Mouse (Mus musculus): Measurements from ENCODE around the gene Disp3. TPM values are rescaled to one million over a fixed set of nuclear protein-coding genes. Genes with fewer than 3 reads are reported as not detected.

Gene Disp3
- polyA plus RNA-seq, 1 experiment from 2014 or later, result 0.13 TPM

DNA sequence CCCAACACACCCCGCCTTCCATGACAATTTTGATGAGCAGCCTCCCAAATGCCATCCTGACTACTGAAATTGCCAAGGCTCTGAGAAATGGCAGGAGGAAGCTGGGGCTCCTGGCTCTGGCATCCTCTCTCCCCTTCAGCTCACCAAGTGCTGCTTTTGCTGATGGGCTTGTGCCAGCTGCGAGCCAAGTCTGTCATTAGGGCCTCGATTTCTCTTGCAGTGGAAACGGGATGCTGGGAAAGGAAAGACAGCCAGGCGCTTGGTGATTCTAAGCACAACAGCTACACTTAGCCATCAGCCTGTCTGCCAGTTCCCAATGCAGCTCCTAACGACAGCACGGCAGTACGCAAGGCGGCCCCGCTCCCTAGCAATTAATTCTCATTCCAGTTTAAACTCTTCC, 26.6 kb upstream of the Disp3 start:
- no peaks in the 10 kb centered on the region for H3K36me3 ChIP-seq
- 56% methylated on average over 10 of the region's 10 CpGs for WGBS
- no peak overlapping the region for H3K9ac ChIP-seq
- peaks cover 5% of the 10 kb centered on the region; the same call in 1 of the 2 replicates for H3K27me3 ChIP-seq
- H3K4me2 ChIP-seq, result no peak overlapping the region
- H3K4me1 ChIP-seq, result no peaks in the 10 kb centered on the region
- no peak overlapping the region for H3K4me3 ChIP-seq
- no peaks in the 10 kb centered on the region for H3K9me3 ChIP-seq
- no peak overlapping the region for H3K27ac ChIP-seq
- ATAC-seq (ENCODE audit: insufficient number of reproducible peaks, low FRiP score, low TSS enrichment, low read depth), result no peak

DNA sequence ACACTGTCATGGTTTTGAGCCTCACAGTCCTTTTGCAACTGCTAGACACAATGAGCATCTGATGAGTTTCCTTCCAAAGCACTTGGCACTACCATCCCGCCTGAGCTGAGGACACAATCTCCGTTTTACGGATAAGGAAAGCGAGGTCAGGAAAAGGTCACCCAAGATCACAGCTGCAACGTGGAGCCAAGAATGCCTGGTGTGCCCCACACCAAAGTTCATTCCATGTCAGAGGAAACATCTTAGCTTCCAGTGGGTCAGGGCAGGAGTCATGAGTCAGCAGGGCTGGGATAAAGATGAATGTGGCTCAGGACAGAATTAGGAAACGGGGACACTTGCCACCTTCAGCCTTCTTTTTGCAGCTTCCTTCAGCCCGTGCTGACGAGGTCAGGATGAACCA, 25.8 kb upstream of the Disp3 start:
- no peak overlapping the region for H3K9ac ChIP-seq
- no peaks in the 10 kb centered on the region for H3K4me1 ChIP-seq
- peaks cover 5% of the 10 kb centered on the region; the same call in 1 of the 2 replicates for H3K27me3 ChIP-seq
- H3K4me2 ChIP-seq, result no peak overlapping the region
- no peaks in the 10 kb centered on the region for H3K36me3 ChIP-seq
- ATAC-seq (ENCODE audit: insufficient number of reproducible peaks, low FRiP score, low TSS enrichment, low read depth), result no peak
- H3K4me3 ChIP-seq, result no peak overlapping the region
- 40% methylated on average over 8 of the region's 8 CpGs for WGBS
- H3K9me3 ChIP-seq, result no peaks in the 10 kb centered on the region
- H3K27ac ChIP-seq, result no peak overlapping the region

DNA sequence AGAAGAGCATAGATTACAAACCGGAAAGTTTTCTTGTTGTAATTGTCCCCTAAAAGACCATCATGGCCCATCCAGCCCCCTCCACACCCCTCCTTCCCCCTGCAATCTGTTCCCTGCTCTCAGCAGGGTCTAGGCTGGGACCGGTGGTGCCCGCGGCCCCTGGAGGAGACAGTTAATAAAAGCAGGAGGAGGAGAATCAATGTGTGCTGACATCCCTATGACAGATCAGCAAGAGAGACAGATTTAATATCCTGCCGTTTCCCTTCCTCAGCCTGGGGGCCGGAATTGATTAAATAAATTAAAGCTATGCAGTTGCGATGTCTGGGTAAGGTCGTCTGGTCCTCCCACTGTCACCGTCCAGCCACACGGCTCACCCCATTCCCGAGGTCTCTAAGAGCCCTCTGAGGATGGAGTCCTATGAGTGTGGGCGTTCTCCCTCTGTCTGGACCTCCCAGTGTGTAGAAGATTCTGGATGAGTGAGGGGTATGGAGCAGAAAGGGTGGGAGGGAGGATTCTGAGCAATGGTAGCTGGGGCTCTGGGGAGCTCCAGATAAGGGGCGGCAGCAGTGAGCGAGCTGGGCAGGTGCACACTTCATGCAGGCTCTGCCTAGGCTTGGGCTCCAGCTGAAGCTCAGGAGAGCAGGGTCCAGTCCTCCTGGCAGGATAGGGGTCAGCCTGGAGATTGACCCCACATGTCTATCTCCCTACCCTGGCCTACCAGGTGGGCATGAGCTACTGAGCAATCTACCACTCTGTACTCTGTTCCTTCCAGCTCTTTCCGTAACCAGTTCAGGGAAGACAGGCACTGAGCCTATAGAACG, 24.7 kb upstream of the Disp3 start:
- no peaks in the 10 kb centered on the region for H3K36me3 ChIP-seq
- no peak overlapping the region for H3K4me2 ChIP-seq
- no peak overlapping the region for H3K27ac ChIP-seq
- H3K9ac ChIP-seq, result no peak overlapping the region
- 59% methylated on average over 16 of the region's 16 CpGs for WGBS
- no peaks in the 10 kb centered on the region for H3K9me3 ChIP-seq
- H3K27me3 ChIP-seq, result peaks cover 5% of the 10 kb centered on the region; the same call in 1 of the 2 replicates
- no peak for ATAC-seq (ENCODE audit: insufficient number of reproducible peaks, low FRiP score, low TSS enrichment, low read depth)
- H3K4me1 ChIP-seq, result no peaks in the 10 kb centered on the region
- H3K4me3 ChIP-seq, result no peak overlapping the region

- peaks cover 5% of the 10 kb centered on the region; the same call in 1 of the 2 replicates for H3K27me3 ChIP-seq
- no peak overlapping the region for H3K4me3 ChIP-seq
- no peak overlapping the region for H3K4me2 ChIP-seq
- no peaks in the 10 kb centered on the region for H3K9me3 ChIP-seq
- no peaks in the 10 kb centered on the region for H3K36me3 ChIP-seq
- no peak for ATAC-seq (ENCODE audit: insufficient number of reproducible peaks, low FRiP score, low TSS enrichment, low read depth)
- H3K4me1 ChIP-seq, result peaks cover 4% of the 10 kb centered on the region
- H3K27ac ChIP-seq, result no peak overlapping the region
- WGBS, result 85% methylated on average over 7 of the region's 7 CpGs
- no peak overlapping the region for H3K9ac ChIP-seq
These were observed 23.1 kb upstream of the Disp3 start for GRCm38 (mm10) chr4:148310845-148311244.

GRCm38 (mm10) chr4:148310126-148310525, 22.4 kb upstream of the Disp3 start:
- Histone ChIP-seq H3K4me3 (no peak overlapping the region), H3K9me3 (no peaks in the 10 kb centered on the region), H3K27ac (no peak overlapping the region), H3K4me2 (no peak overlapping the region), H3K9ac (no peak overlapping the region), H3K27me3 (peaks cover 5% of the 10 kb centered on the region; the same call in 1 of the 2 replicates), H3K36me3 (no peaks in the 10 kb centered on the region), H3K4me1 (peaks cover 4% of the 10 kb centered on the region)
- ATAC-seq (ENCODE audit: insufficient number of reproducible peaks, low FRiP score, low TSS enrichment, low read depth), result 0 out of 2 replicates have a peak, but pooled peaks have one; percentile 6
- WGBS, result 55% methylated on average over 4 of the region's 4 CpGs

DNA sequence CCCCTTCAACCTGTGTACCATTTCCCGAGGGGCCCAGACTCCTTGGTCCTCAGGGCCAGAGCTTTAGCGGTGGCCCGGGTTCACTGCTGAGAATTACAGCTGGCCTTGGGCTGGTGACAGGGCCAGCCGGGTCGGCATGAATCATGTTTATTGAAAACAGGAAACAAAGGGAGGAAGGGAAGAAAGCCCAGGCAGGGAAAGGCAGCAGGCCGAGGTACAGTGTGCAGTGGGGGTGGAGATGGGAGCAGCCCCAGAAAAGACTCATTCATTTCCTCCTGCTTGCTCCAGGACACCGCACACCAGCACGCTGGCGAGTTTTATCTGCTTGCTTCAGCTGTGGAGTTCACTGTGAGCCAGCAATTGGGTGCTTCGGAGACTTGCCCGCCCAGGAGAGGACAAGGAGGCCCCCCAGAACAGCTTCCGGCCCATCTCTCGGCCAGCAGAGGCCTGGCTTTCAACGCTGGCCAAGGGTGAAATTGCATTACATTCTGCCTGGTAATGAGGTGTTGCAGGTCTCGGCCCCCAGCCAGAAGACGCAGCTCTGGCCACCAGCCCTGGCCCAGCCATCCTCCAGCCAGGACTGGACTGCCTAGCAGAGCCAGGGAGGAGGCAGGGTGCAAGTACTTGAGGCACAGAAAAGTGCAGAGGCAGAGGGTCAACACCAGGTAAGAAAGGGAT, 18.8 kb upstream of the Disp3 start:
- ATAC-seq (ENCODE audit: insufficient number of reproducible peaks, low FRiP score, low TSS enrichment, low read depth), result no peak
- Histone ChIP-seq H3K9me3 (no peaks in the 10 kb centered on the region), H3K27me3 (no peaks in the 10 kb centered on the region), H3K36me3 (no peaks in the 10 kb centered on the region), H3K4me2 (0 out of 2 replicates have a peak overlapping the region, but pooled peaks have one; percentile 10), H3K4me1 (peaks cover 4% of the 10 kb centered on the region), H3K27ac (no peak overlapping the region), H3K9ac (no peak overlapping the region), H3K4me3 (no peak overlapping the region)
- WGBS, result 19% methylated on average over 16 of the region's 16 CpGs

DNA sequence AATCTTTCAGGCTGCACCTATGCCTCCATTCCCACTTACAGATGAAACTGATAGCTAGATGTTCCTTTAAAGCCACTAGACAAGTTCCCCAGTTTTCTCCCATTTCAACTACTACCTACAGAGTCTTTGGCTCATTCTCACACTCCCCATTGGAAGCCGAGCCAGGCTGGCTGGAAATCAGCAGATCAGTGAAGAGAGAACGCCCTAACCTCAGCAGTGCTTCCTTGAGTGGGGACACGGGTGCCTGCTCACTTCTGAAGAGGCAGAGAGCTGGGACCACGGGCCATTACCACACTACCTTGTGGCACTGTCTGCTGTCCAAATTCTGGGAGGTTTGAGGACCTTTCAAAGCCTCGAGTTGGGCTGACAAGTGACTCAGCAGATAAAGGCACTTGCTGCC, 11.0 kb upstream of the Disp3 start:
- Histone ChIP-seq H3K4me1 (no peaks in the 10 kb centered on the region), H3K27ac (no peak overlapping the region), H3K9ac (no peak overlapping the region), H3K27me3 (no peaks in the 10 kb centered on the region), H3K4me2 (no peak overlapping the region), H3K9me3 (no peaks in the 10 kb centered on the region), H3K4me3 (no peak overlapping the region), H3K36me3 (no peaks in the 10 kb centered on the region)
- ATAC-seq (ENCODE audit: insufficient number of reproducible peaks, low FRiP score, low TSS enrichment, low read depth), result no peak
- WGBS, result 61% methylated on average over 5 of the region's 5 CpGs

DNA sequence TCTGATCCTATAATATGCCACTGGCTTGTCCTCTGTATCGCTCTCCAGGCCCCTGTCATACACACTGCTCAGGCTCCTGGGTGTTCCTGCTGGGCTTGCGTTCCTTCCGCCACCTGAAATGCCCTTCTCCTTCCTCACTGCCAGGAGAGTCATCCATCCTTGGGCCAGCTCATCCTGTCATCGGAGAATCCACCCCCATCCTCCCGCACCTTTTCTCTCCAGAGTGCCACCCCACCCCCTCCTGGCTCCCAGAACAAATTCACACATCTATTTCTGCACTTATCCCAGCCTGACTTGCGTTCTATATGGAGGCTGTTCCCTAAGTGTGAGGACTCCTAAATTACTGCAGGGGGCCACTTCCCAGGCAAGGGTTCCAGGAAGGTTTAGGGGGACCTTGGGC, 9.9 kb upstream of the Disp3 start:
- Histone ChIP-seq H3K4me3 (no peak overlapping the region), H3K9ac (no peak overlapping the region), H3K4me2 (no peak overlapping the region), H3K27ac (no peak overlapping the region), H3K4me1 (no peaks in the 10 kb centered on the region), H3K36me3 (no peaks in the 10 kb centered on the region), H3K27me3 (no peaks in the 10 kb centered on the region), H3K9me3 (no peaks in the 10 kb centered on the region)
- 74% methylated on average over 6 of the region's 6 CpGs for WGBS
- ATAC-seq (ENCODE audit: insufficient number of reproducible peaks, low FRiP score, low TSS enrichment, low read depth), result no peak

GRCm38 (mm10) chr4:148293319-148293718, 5.6 kb upstream of the Disp3 start:
- no peaks in the 10 kb centered on the region for H3K36me3 ChIP-seq
- no peak for ATAC-seq (ENCODE audit: insufficient number of reproducible peaks, low FRiP score, low TSS enrichment, low read depth)
- H3K27ac ChIP-seq, result no peak overlapping the region
- no peak overlapping the region for H3K4me2 ChIP-seq
- H3K4me3 ChIP-seq, result no peak overlapping the region
- WGBS, result 20% methylated on average over 5 of the region's 5 CpGs
- H3K9ac ChIP-seq, result no peak overlapping the region
- no peaks in the 10 kb centered on the region for H3K4me1 ChIP-seq
- no peaks in the 10 kb centered on the region for H3K9me3 ChIP-seq
- peaks cover 9% of the 10 kb centered on the region for H3K27me3 ChIP-seq

DNA sequence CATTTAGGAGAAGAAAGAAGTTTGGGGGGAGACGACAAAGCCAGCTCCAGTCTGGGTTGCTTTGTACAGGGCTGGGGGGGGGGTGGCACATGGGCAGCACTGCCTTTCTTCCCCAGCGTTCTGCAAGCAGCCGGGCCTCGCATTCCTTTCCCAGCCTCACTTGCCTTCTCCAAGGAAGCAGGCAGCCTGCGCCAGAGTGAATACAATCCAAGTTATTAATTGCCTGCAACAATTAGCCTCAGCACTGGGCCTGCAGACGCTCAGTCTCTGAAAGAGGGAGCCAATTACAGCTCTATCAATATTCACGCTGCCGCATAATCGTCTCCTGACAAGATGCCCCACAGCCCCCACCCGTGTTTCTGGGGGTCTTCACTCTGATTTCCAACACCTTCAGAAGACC, 4.1 kb upstream of the Disp3 start:
- Histone ChIP-seq H3K4me3 (no peak overlapping the region), H3K9ac (no peak overlapping the region), H3K9me3 (no peaks in the 10 kb centered on the region), H3K4me2 (no peak overlapping the region), H3K4me1 (peaks cover 14% of the 10 kb centered on the region), H3K36me3 (no peaks in the 10 kb centered on the region), H3K27ac (no peak overlapping the region), H3K27me3 (peaks cover 24% of the 10 kb centered on the region)
- no peak for ATAC-seq (ENCODE audit: insufficient number of reproducible peaks, low FRiP score, low TSS enrichment, low read depth)
- WGBS, result 59% methylated on average over 10 of the region's 10 CpGs

GRCm38 (mm10) chr4:148291080-148291479, 3.3 kb upstream of the Disp3 start:
- WGBS, result 51% methylated on average over 2 of the region's 2 CpGs
- H3K4me2 ChIP-seq, result no peak overlapping the region
- ATAC-seq (ENCODE audit: insufficient number of reproducible peaks, low FRiP score, low TSS enrichment, low read depth), result no peak
- no peaks in the 10 kb centered on the region for H3K36me3 ChIP-seq
- no peaks in the 10 kb centered on the region for H3K9me3 ChIP-seq
- H3K27me3 ChIP-seq, result peaks cover 32% of the 10 kb centered on the region
- no peak overlapping the region for H3K4me3 ChIP-seq
- H3K4me1 ChIP-seq, result peaks cover 15% of the 10 kb centered on the region
- no peak overlapping the region for H3K9ac ChIP-seq
- no peak overlapping the region for H3K27ac ChIP-seq

GRCm38 (mm10) chr4:148288055-148288549, 337 bp upstream of the Disp3 start:
- Histone ChIP-seq H3K4me2 (peak overlapping the region; percentile 72), H3K9ac (no peak overlapping the region), H3K4me3 (peak overlapping the region; percentile 36), H3K36me3 (no peaks in the 10 kb centered on the region), H3K27me3 (peaks cover 51% of the 10 kb centered on the region), H3K9me3 (no peaks in the 10 kb centered on the region), H3K27ac (no peak overlapping the region), H3K4me1 (peaks cover 15% of the 10 kb centered on the region)
- 3% methylated on average over 28 of the region's 32 CpGs for WGBS
- ATAC-seq (ENCODE audit: insufficient number of reproducible peaks, low FRiP score, low TSS enrichment, low read depth), result no peak; the same call in 1 of the 2 replicates
